Mouse (Mus musculus) spleen, postnatal 10 days (tissue): ENCODE results near the gene Cav2.

Experiments used
- DNase-seq, 2 experiments: peaks; one replicate each; pipeline ENCODE4 v3.0.0; 2021 to 2022; ENCODE audit warnings: low spot score in 2 of 2

Gene Cav2

GRCm38 (mm10) chr6:17309260-17309659 is 28.3 kb downstream of the Cav2 start:
- no peak for DNase-seq

GRCm38 (mm10) chr6:17314241-17314640 is 33.3 kb downstream of the Cav2 start:
- no peak for DNase-seq

- no peak for DNase-seq
These were observed 34.0 kb downstream of the Cav2 start for GRCm38 (mm10) chr6:17314659-17315616.

- no peak for DNase-seq
These were observed 35.5 kb downstream of the Cav2 start for GRCm38 (mm10) chr6:17316294-17317166.

GRCm38 (mm10) chr6:17317167-17317524 is 36.2 kb downstream of the Cav2 start:
- DNase-seq = no peak

GRCm38 (mm10) chr6:17317944-17318343 is 37.0 kb downstream of the Cav2 start:
- DNase-seq = no peak

- no peak for DNase-seq
These were observed 41.0 kb downstream of the Cav2 start for GRCm38 (mm10) chr6:17321976-17322375.

GRCm38 (mm10) chr6:17327216-17327615 is 46.2 kb downstream of the Cav2 start:
- DNase-seq = no peak

- no peak for DNase-seq
These were observed 48.8 kb downstream of the Cav2 start for GRCm38 (mm10) chr6:17329801-17330200.

GRCm38 (mm10) chr6:17337724-17338123 is 56.7 kb downstream of the Cav2 start:
- no peak for DNase-seq
